16 mouse cellular contexts compared by ENCODE assay signal in the genomic region with DNA sequence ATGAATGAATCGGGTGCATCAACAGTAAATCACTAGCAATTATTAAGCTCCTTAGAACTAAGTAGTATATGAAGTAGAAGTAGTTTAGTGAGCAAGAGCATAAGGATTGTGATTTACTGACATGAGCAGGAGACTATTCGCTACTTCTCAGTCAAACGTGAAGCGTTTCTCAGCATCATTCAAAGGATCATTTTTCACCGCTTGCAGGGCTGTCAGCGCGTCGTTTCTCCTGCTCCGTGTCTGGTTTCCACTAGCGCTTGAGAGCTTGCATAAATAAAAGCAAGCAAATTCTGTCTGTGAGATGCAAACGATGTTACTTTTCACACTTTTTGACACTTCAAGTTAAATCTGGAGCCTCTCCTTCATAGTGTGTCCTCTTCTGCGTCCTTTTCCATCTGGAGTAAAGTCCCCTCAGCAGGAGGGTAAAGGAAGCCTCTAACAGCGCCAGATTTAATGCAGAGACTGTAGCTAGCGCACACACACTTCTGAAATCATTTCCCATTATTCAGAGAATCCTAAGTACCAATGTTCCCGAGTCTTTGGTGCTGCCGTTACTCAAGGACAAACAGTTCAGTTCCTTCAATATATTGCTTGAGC. TPM values are rescaled to one million over a fixed set of nuclear protein-coding genes. Genes with fewer than 3 reads are reported as not detected.
DNase-seq lines count a peak whose midpoint lies in the region; ATAC-seq and TF ChIP-seq lines count a peak whose summit lies in the region.
"Had no signal": no experiment of that assay in that cellular context is flagged by ENCODE, and none has a peak within 500 bp of the region (broad histone marks: within the 10 kb centered on the region; RNA-seq: fewer than 3 reads in every experiment).

No protein-coding gene starts in this region.

- no peak overlapping the region for H3K4me2 ChIP-seq in hindbrain, embryonic 13.5 days
- no peak overlapping the region; the same call in 1 of the 2 replicates for H3K4me2 ChIP-seq in hindbrain, embryonic 12.5 days (replicated peaks)
- no peak overlapping the region for H3K4me2 ChIP-seq in lung, embryonic 14.5 days
- H3K4me2 ChIP-seq in limb, embryonic 12.5 days: peak overlapping the region; percentile 39
- H3K4me2 ChIP-seq in stomach, embryonic 16.5 days (ENCODE audit: low read depth, low read length): peak overlapping the region; percentile 6; the same call in 1 of the 2 replicates
- H3K4me2 ChIP-seq: midbrain, embryonic 15.5 days had no signal

- no peaks in the 10 kb centered on the region for H3K36me3 ChIP-seq in hindbrain, embryonic 13.5 days
- no peaks in the 10 kb centered on the region for H3K36me3 ChIP-seq in hindbrain, embryonic 12.5 days
- H3K36me3 ChIP-seq in lung, embryonic 14.5 days (ENCODE audit: insufficient read depth): no peaks in the 10 kb centered on the region
- no peaks in the 10 kb centered on the region for H3K36me3 ChIP-seq in limb, embryonic 12.5 days
- H3K36me3 ChIP-seq in stomach, embryonic 16.5 days (ENCODE audit: control insufficient read depth, insufficient read depth, low read length): no peaks in the 10 kb centered on the region
- H3K36me3 ChIP-seq: midbrain, embryonic 15.5 days had no signal

- no peak for TF ChIP-seq CTCF in lung, embryonic 14.5 days (IDR thresholded peaks at IDR 0.05; ENCODE audit: low read depth)
- no peak for TF ChIP-seq CTCF in lung, adult 2 months (IDR thresholded peaks at IDR 0.05; ENCODE audit: insufficient read depth, low read length)

- no peak overlapping the region for H3K4me3 ChIP-seq in hindbrain, embryonic 13.5 days
- H3K4me3 ChIP-seq in hindbrain, embryonic 12.5 days: no peak overlapping the region
- no peak overlapping the region for H3K4me3 ChIP-seq in lung, embryonic 14.5 days (ENCODE audit: low read depth, low read length)
- no peak overlapping the region for H3K4me3 ChIP-seq in lung, adult 2 months (replicated peaks; ENCODE audit: extremely low read depth, low read depth, low read length)
- no peak overlapping the region for H3K4me3 ChIP-seq in limb, embryonic 12.5 days (replicated peaks)
- H3K4me3 ChIP-seq in stomach, embryonic 16.5 days (replicated peaks; ENCODE audit: low read length): no peak overlapping the region
- H3K4me3 ChIP-seq: midbrain, embryonic 15.5 days had no signal

- 57% methylated on average over 16 of the region's 16 CpGs for WGBS in hindbrain, embryonic 13.5 days
- 60% methylated on average over 16 of the region's 16 CpGs for WGBS in hindbrain, embryonic 12.5 days
- WGBS in lung, embryonic 14.5 days: 46% methylated on average over 16 of the region's 16 CpGs
- 58% methylated on average over 16 of the region's 16 CpGs for WGBS in lung, adult 2 months
- 37% methylated on average over 16 of the region's 16 CpGs for WGBS in limb, embryonic 12.5 days
- 51% methylated on average over 16 of the region's 16 CpGs for WGBS in stomach, embryonic 16.5 days

- 0 out of 2 replicates have a peak overlapping the region, but pooled peaks have one; percentile 46 for H3K9ac ChIP-seq in hindbrain, embryonic 13.5 days
- H3K9ac ChIP-seq in hindbrain, embryonic 12.5 days: no peak overlapping the region
- no peak overlapping the region for H3K9ac ChIP-seq in lung, embryonic 14.5 days
- H3K9ac ChIP-seq in limb, embryonic 12.5 days (replicated peaks): no peak overlapping the region
- no peak overlapping the region for H3K9ac ChIP-seq in stomach, embryonic 16.5 days (ENCODE audit: low read length)
- H3K9ac ChIP-seq: midbrain, embryonic 15.5 days had no signal

- ATAC-seq in hindbrain, embryonic 13.5 days (ENCODE audit: low FRiP score): no peak
- no peak for ATAC-seq in hindbrain, embryonic 12.5 days (ENCODE audit: low FRiP score)
- no peak for ATAC-seq in lung, embryonic 14.5 days (ENCODE audit: insufficient read depth)
- ATAC-seq in limb, embryonic 12.5 days (ENCODE audit: insufficient number of reproducible peaks, insufficient read depth, low FRiP score, low TSS enrichment, low read depth): no peak
- ATAC-seq in stomach, embryonic 16.5 days (ENCODE audit: insufficient read depth, low FRiP score): no peak
- ATAC-seq: midbrain, embryonic 15.5 days had no signal

- peak; percentile 14 for DNase-seq in lung, embryonic 14.5 days
- DNase-seq in lung, adult 2 months: no peak
- no peak for DNase-seq in urinary bladder, postnatal 10 days (ENCODE audit: low spot score)
- no peak for DNase-seq in right cerebral cortex, postnatal 36 days (ENCODE audit: low spot score in 2 of 2)
- DNase-seq: adrenal gland, adult 2 months; cerebellum, adult 2 months; kidney, postnatal 10 days; lung, adult 18-20 months; right cerebral cortex, postnatal 4 days; thymus, postnatal 14 days had no signal

- H3K9me3 ChIP-seq in hindbrain, embryonic 13.5 days: no peaks in the 10 kb centered on the region
- no peaks in the 10 kb centered on the region for H3K9me3 ChIP-seq in hindbrain, embryonic 12.5 days (replicated peaks)
- H3K9me3 ChIP-seq in lung, embryonic 14.5 days (ENCODE audit: low read depth, low read length): no peaks in the 10 kb centered on the region
- no peaks in the 10 kb centered on the region for H3K9me3 ChIP-seq in limb, embryonic 12.5 days
- H3K9me3 ChIP-seq in stomach, embryonic 16.5 days (replicated peaks; ENCODE audit: control insufficient read depth, low read length): no peaks in the 10 kb centered on the region
- H3K9me3 ChIP-seq: midbrain, embryonic 15.5 days had no signal

- H3K27me3 ChIP-seq in hindbrain, embryonic 13.5 days: no peaks in the 10 kb centered on the region
- no peaks in the 10 kb centered on the region for H3K27me3 ChIP-seq in hindbrain, embryonic 12.5 days
- no peaks in the 10 kb centered on the region for H3K27me3 ChIP-seq in lung, embryonic 14.5 days (ENCODE audit: insufficient read depth, low read length)
- H3K27me3 ChIP-seq in limb, embryonic 12.5 days: no peaks in the 10 kb centered on the region
- H3K27me3 ChIP-seq in stomach, embryonic 16.5 days (ENCODE audit: control insufficient read depth, insufficient read depth, low read length): no peaks in the 10 kb centered on the region
- H3K27me3 ChIP-seq: midbrain, embryonic 15.5 days had no signal

- peaks cover 8% of the 10 kb centered on the region for H3K4me1 ChIP-seq in hindbrain, embryonic 13.5 days (replicated peaks)
- H3K4me1 ChIP-seq in hindbrain, embryonic 12.5 days: peaks cover 10% of the 10 kb centered on the region
- H3K4me1 ChIP-seq in lung, embryonic 14.5 days (ENCODE audit: insufficient read depth): no peaks in the 10 kb centered on the region
- H3K4me1 ChIP-seq in lung, adult 2 months (ENCODE audit: control insufficient read depth, insufficient read depth, low read length): no peaks in the 10 kb centered on the region
- H3K4me1 ChIP-seq in limb, embryonic 12.5 days (replicated peaks): peaks cover 22% of the 10 kb centered on the region
- peaks cover 2% of the 10 kb centered on the region; the same call in 1 of the 2 replicates for H3K4me1 ChIP-seq in stomach, embryonic 16.5 days (ENCODE audit: control insufficient read depth, insufficient read depth, low read length)

- no peak for TF ChIP-seq POLR2A in lung, adult 2 months (IDR thresholded peaks at IDR 0.05; ENCODE audit: borderline replicate concordance, extremely low read depth, low read depth, low read length)

- no peak overlapping the region for H3K27ac ChIP-seq in hindbrain, embryonic 13.5 days
- H3K27ac ChIP-seq in hindbrain, embryonic 12.5 days: no peak overlapping the region
- H3K27ac ChIP-seq in lung, embryonic 14.5 days (ENCODE audit: low read depth): no peak overlapping the region
- no peak overlapping the region for H3K27ac ChIP-seq in limb, embryonic 12.5 days
- H3K27ac ChIP-seq in stomach, embryonic 16.5 days (ENCODE audit: low read length): no peak overlapping the region
- H3K27ac ChIP-seq: macrophage; midbrain, embryonic 15.5 days had no signal

RNA-seq across cellular contexts. Expression of gene Mreg, which starts 23.9 kb away (rescaled TPM):
- polyA plus RNA-seq in hindbrain, embryonic 13.5 days (2015; fragmentation: Nextera tagmentation; extraction: Ambion mirVana): 5.7 and 7.0 TPM in 2 replicates
- 11.9 and 12.9 TPM in 2 replicates for polyA plus RNA-seq in hindbrain, embryonic 12.5 days (2016; fragmentation: Nextera tagmentation; extraction: Ambion mirVana)
- polyA plus RNA-seq in lung, embryonic 14.5 days (2014; fragmentation: Nextera tagmentation; extraction: Ambion mirVana): 1.5 and 1.8 TPM in 2 replicates
- polyA plus RNA-seq in lung, adult 2 months (2012; rRNA removed): 1.3 and 6.2 TPM in 2 replicates
- polyA plus RNA-seq in limb, embryonic 12.5 days (2016; fragmentation: Nextera tagmentation; extraction: Ambion mirVana): 2.4 and 2.8 TPM in 2 replicates
- 12.4 and 14.4 TPM in 2 replicates for polyA plus RNA-seq in stomach, embryonic 16.5 days (2015; fragmentation: Nextera tagmentation; extraction: Ambion mirVana)

Comparison
In these comparisons a context has a peak if more than half of its experiments do, and no peak if none do; other contexts are left out.
1. H3K4me2 ChIP-seq: peak in limb, embryonic 12.5 days (single experiment) and stomach, embryonic 16.5 days (single experiment); none in hindbrain, embryonic 13.5 days (single experiment), hindbrain, embryonic 12.5 days (single experiment) and lung, embryonic 14.5 days (single experiment).